Mouse (Mus musculus) heart, adult 2 months (tissue): ENCODE results near the gene Fam173a.
A peak's percentile ranks its signal among the peaks of the same experiment; 100 is the strongest.

Experiments used
- CTCF ChIP-seq: fragments of 200-600 bp; IDR thresholded peaks from 2 replicates; pipeline ENCODE4 v1.8.1; 2022; ENCODE audit warnings: antibody characterized with exemption, mild to moderate bottlenecking, moderate library complexity
- EP300 ChIP-seq: fragments of 200-500 bp; IDR thresholded peaks from 2 replicates; pipeline ENCODE4 v1.6.1; 2011; ENCODE audit warnings: low read depth, low read length, control low read depth; ENCODE audit not compliant: insufficient read depth

- TF ChIP-seq CTCF (peak; percentile 59), EP300 (no peak)
Observed at GRCm38 (mm10) chr17:25808789-25809605, 16.3 kb upstream of the Fam173a start, which contains the start of gene Fbxl16.
